Mouse (Mus musculus): ENCODE data around the gene Gm10322.

The Gm10322 gene

GRCm38 (mm10) chr10:59665503-59666291 lies 49.8 kb downstream of the Gm10322 start:
- DNase-seq, result no peak

Measured in lung, postnatal 10 days (tissue).